Mouse (Mus musculus) ES-E14 (cell line): ENCODE measurements around the gene Ctsc. TPM values are rescaled to one million over a fixed set of nuclear protein-coding genes. Genes with fewer than 3 reads are reported as not detected.

ENCODE experiments used
- DNase-seq: peaks from one replicate; pipeline ENCODE4 v3.0.0-alpha.2; 2013; ENCODE audit warnings: low read depth, low spot score
- H3K27ac ChIP-seq: 2 replicates; pipeline ENCODE4 v1.5.1; 2012; ENCODE audit warnings: low read depth, mild to moderate bottlenecking, low read length, moderate library complexity, mixed read lengths; ENCODE audit not compliant: poor library complexity, insufficient read depth, severe bottlenecking
- H3K36me3 ChIP-seq: 2 replicates; pipeline ENCODE4 v1.6.1; 2012; ENCODE audit warnings: mild to moderate bottlenecking, low read length, moderate library complexity, mixed read lengths; ENCODE audit not compliant: control insufficient read depth, poor library complexity, insufficient read depth, severe bottlenecking
- H3K4me1 ChIP-seq, 2 experiments: fragments of 150-350 bp in 1 of 2; sonication (generic) in 1 of 2; 2 replicates each; pipeline ENCODE4 v1.6.1; 2012; ENCODE audit warnings: low read length in 2 of 2, mild to moderate bottlenecking in 1 of 2, mixed read lengths in 1 of 2; ENCODE audit not compliant: control insufficient read depth in 2 of 2, insufficient read depth in 2 of 2, poor library complexity in 1 of 2
- H3K4me3 ChIP-seq, 2 experiments: fragments of 150-350 bp in 1 of 2; sonication (generic) in 1 of 2; 2 replicates each; pipeline ENCODE4 v1.5.1; 2012; ENCODE audit warnings: low read length in 2 of 2, low read depth in 1 of 2, mild to moderate bottlenecking in 1 of 2, mixed read lengths in 1 of 2; ENCODE audit not compliant: insufficient read depth in 1 of 2, poor library complexity in 1 of 2, severe bottlenecking in 1 of 2
- H3K9ac ChIP-seq: 2 replicates; pipeline ENCODE4 v1.6.1; 2012; ENCODE audit warnings: low read depth, mild to moderate bottlenecking, low read length, mixed read lengths; ENCODE audit not compliant: poor library complexity, insufficient read depth, severe bottlenecking
- H3K9me3 ChIP-seq: fragments of 150-350 bp; sonication (generic); 2 replicates; pipeline ENCODE4 v1.6.1; 2012; ENCODE audit warnings: low read depth, mild to moderate bottlenecking, low read length; ENCODE audit not compliant: control insufficient read depth, insufficient read depth
- CHD2 ChIP-seq: IDR thresholded peaks from 2 replicates; pipeline ENCODE4 v1.6.1; 2014; ENCODE audit warnings: mild to moderate bottlenecking, low read depth, low read length, inconsistent platforms
- HCFC1 ChIP-seq: IDR thresholded peaks from 2 replicates; pipeline ENCODE4 v1.6.1; 2012; ENCODE audit warnings: low read length, inconsistent platforms, borderline replicate concordance; ENCODE audit not compliant: insufficient read depth
- MAFK ChIP-seq: IDR thresholded peaks from 2 replicates; pipeline ENCODE4 v1.6.1; 2014; ENCODE audit warnings: mild to moderate bottlenecking, low read depth, low read length, inconsistent platforms; ENCODE audit not compliant: insufficient read depth
- ZC3H11A ChIP-seq: IDR thresholded peaks from 2 replicates; pipeline ENCODE4 v1.6.1; 2012; ENCODE audit warnings: low read depth, mild to moderate bottlenecking, inconsistent platforms, low read length, borderline replicate concordance
- ZNF384 ChIP-seq: IDR thresholded peaks from 2 replicates; pipeline ENCODE4 v1.6.1; 2012; ENCODE audit warnings: low read depth, low read length, inconsistent platforms
- in situ Hi-C, 2 experiments: fragments of 600-800 bp; cut with MboI; formaldehyde crosslinking; loops; one replicate each; pipeline ENCODE4 v1.15.1; 2025; ENCODE audit warnings: low sequenced_read_pairs in 2 of 2, inconsistent platforms in 1 of 2; ENCODE audit not compliant: unreplicated experiment in 2 of 2
- total RNA-seq: library from RNA; depleted of rRNA; stranded (reverse); fragments of 300-350 nt; gene quantifications from 2 replicates; pipeline ENCODE4 v1.2.3, GENCODE M21; 2012

Ctsc gene
- total RNA-seq, 1 experiment: 18.9 TPM

DNA sequence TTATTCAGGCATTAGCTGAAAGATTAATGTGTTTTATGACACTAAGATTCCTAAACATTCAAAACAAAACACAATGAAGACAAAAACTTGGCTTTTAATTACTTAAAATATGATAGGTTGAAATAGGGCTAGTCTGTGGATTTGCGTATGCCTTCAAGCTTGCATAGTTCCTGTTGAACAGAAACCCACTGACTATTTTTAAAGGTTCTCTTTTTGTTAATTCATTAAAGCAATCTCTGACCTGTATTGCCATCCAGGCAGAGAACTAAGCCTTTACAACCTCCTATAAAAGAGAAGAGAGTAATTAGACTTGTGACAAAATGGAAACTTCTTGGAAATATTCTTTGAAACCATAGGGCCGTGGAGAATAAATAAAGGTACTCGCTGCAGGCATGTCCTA, 7.4 kb downstream of the Ctsc start:
- no peak for TF ChIP-seq HCFC1
- TF ChIP-seq ZC3H11A: no peak
- TF ChIP-seq CHD2: no peak
- TF ChIP-seq MAFK: no peak
- TF ChIP-seq ZNF384: no peak
- no peaks in the 10 kb centered on the region for H3K4me1 ChIP-seq
- H3K9me3 ChIP-seq: no peaks in the 10 kb centered on the region
- H3K4me3 ChIP-seq: no peak overlapping the region
- no peak overlapping the region for H3K27ac ChIP-seq
- in situ Hi-C loops: no loop called here
- DNase-seq: no peak
- H3K36me3 ChIP-seq: no peaks in the 10 kb centered on the region
- no peak overlapping the region for H3K9ac ChIP-seq

DNA sequence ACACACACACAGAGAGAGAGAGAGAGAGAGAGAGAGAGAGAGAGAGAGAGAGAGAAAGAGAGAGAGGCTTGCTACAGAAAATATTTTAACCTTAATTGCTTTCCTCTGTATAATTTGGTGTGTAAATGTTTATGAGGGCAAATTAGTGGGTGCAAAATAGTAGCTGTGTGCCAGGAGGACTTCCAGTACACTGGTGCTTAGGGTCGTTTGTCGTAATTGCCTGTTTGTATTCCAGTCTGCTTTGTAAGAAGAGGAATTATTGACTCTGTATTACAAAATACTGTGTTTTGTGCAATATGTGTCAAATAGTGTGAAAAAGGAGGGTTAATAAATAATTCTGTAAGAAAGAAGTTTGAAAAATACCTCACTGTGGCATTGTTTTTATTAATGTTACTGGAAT, 13.2 kb downstream of the Ctsc start:
- no peaks in the 10 kb centered on the region for H3K36me3 ChIP-seq
- in situ Hi-C loops: no loop called here
- no peaks in the 10 kb centered on the region for H3K9me3 ChIP-seq
- DNase-seq: no peak
- H3K4me3 ChIP-seq: no peak overlapping the region
- H3K27ac ChIP-seq: no peak overlapping the region
- H3K4me1 ChIP-seq: no peaks in the 10 kb centered on the region
- no peak overlapping the region for H3K9ac ChIP-seq
- TF ChIP-seq CHD2: no peak
- no peak for TF ChIP-seq ZNF384
- no peak for TF ChIP-seq MAFK

- H3K4me1 ChIP-seq: no peaks in the 10 kb centered on the region
- H3K9ac ChIP-seq: no peak overlapping the region
- in situ Hi-C loops: no loop called here
- TF ChIP-seq MAFK: no peak
- no peak for TF ChIP-seq ZC3H11A
- no peak for TF ChIP-seq HCFC1
- no peak for TF ChIP-seq ZNF384
- TF ChIP-seq CHD2: no peak
- H3K4me3 ChIP-seq: no peak overlapping the region
- H3K9me3 ChIP-seq: no peaks in the 10 kb centered on the region
- H3K27ac ChIP-seq: no peak overlapping the region
- no peak for DNase-seq
- no peaks in the 10 kb centered on the region for H3K36me3 ChIP-seq
Observed at GRCm38 (mm10) chr7:88292044-88292443, 14.2 kb downstream of the Ctsc start.

DNA sequence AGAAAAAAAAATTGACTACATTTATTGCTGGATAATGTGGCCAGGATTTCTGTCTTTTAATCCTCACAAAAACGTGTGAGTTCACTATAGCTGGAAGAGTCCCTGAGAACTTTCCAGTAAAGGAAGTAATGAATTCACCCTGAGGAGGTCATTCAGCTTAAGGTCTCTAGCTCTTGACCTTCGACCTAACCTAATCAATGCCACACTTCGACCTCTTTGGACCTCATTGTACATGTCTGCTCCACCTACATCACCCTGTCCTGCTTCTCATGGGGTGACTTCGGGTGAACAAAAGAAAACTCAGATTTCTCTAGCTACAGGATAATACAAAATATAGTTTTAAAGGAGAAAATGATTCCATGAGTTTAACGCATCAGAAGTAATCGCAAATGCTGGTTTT, 16.0 kb downstream of the Ctsc start:
- TF ChIP-seq ZC3H11A (no peak), HCFC1 (no peak), MAFK (no peak), ZNF384 (no peak), CHD2 (no peak)
- no peaks in the 10 kb centered on the region for H3K9me3 ChIP-seq
- no peak overlapping the region for H3K4me3 ChIP-seq
- H3K9ac ChIP-seq: no peak overlapping the region
- no peaks in the 10 kb centered on the region for H3K4me1 ChIP-seq
- in situ Hi-C loops: no loop called here
- no peak overlapping the region for H3K27ac ChIP-seq
- no peak for DNase-seq
- no peaks in the 10 kb centered on the region for H3K36me3 ChIP-seq

DNA sequence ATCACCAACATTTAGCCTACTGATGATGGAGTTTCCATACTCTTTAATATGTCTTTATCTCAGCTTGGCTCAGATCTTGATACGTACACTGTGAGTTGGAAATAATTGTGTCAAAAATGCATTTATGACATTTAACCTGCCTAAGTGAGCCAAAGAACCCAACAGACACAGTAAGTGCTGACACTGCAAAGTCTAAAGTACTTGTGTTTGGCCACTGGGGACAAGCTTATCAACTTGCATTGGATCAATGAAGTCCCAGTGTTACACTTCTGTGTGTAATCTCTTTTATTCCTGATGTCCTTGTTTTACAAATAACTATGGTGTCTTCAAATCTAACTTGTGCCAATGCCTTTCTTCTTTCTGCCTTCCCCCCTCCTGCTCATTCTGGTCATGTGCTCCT, 18.1 kb downstream of the Ctsc start:
- Histone ChIP-seq H3K4me3 (no peak overlapping the region), H3K36me3 (no peaks in the 10 kb centered on the region), H3K9ac (no peak overlapping the region), H3K4me1 (no peaks in the 10 kb centered on the region), H3K27ac (no peak overlapping the region), H3K9me3 (no peaks in the 10 kb centered on the region)
- DNase-seq: no peak
- no peak for TF ChIP-seq ZNF384
- TF ChIP-seq MAFK: peak; percentile 81
- in situ Hi-C loops: no loop called here
